Mouse (Mus musculus) hindbrain, embryonic 13.5 days (tissue): ENCODE measurements at regions not wholly inside any gene's neighbourhood (a gene's known extent, or its start where the extent isn't known, plus 50 kb on each side); places are given as distances from the start of the nearest gene placed in this dataset.

ENCODE experiments used
- ATAC-seq: fragments of 200-750 bp; cut with Nextera tagmentation; 2 replicates; pipeline ENCODE4 v1.8.0; 2017; ENCODE audit warnings: moderate TSS enrichment; ENCODE audit not compliant: low FRiP score
- H3K27ac ChIP-seq: fragments of 300-500 bp; sonication (generic); 2 replicates; pipeline ENCODE4 v1.5.1; 2015; ENCODE audit warnings: inconsistent platforms, mild to moderate bottlenecking, moderate library complexity
- H3K27me3 ChIP-seq: fragments of 300-500 bp; sonication (generic); 2 replicates; pipeline ENCODE4 v1.6.1; 2015; ENCODE audit warnings: mild to moderate bottlenecking, inconsistent platforms
- H3K36me3 ChIP-seq: fragments of 300-500 bp; sonication (generic); 2 replicates; pipeline ENCODE4 v1.6.1; 2015; ENCODE audit warnings: mild to moderate bottlenecking, inconsistent platforms
- H3K4me1 ChIP-seq: fragments of 300-500 bp; sonication (generic); replicated peaks from 2 replicates; pipeline ENCODE4 v1.6.1; 2015; ENCODE audit warnings: inconsistent platforms
- H3K4me2 ChIP-seq: fragments of 300-500 bp; sonication (generic); 2 replicates; pipeline ENCODE4 v1.6.1; 2015; ENCODE audit warnings: inconsistent platforms, mild to moderate bottlenecking, moderate library complexity
- H3K4me3 ChIP-seq: fragments of 300-500 bp; sonication (generic); 2 replicates; pipeline ENCODE4 v1.5.1; 2015; ENCODE audit warnings: mild to moderate bottlenecking, inconsistent platforms
- H3K9ac ChIP-seq: fragments of 300-500 bp; sonication (generic); 2 replicates; pipeline ENCODE4 v1.6.1; 2015; ENCODE audit warnings: mild to moderate bottlenecking, inconsistent platforms
- H3K9me3 ChIP-seq: fragments of 300-500 bp; sonication (generic); 2 replicates; pipeline ENCODE4 v1.6.1; 2016; ENCODE audit warnings: inconsistent platforms
- WGBS: fragments of 180-500 bp; shearing (Covaris S2); methylation state at CpG from one replicate; pipeline ENCODE4 v1.1.7; 2015; 5-methylcytosine and 5-hydroxymethylcytosine counted together

DNA sequence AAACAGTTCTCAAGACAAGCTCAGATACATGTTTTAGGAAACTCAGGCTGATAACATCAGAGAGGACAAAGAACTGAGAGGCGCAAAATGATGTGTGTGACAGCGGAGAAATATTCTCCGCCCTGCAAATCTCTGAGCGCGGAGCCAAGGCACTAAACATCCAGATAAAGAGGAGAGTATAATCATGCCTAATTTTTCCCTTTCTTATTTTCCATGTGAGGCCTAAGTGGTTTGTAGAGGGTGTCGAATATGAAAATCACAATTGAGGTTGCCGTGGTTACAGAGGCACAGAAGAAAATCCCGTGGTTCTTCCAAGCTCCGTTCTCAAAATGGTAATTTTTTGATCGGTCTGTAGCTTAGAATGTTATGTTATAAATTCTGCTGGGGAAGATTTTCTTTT lies 272.6 kb upstream of the Syt1 start:
- Histone ChIP-seq H3K4me3 (no peak overlapping the region), H3K36me3 (no peaks in the 10 kb centered on the region)
- ATAC-seq: no peak

DNA sequence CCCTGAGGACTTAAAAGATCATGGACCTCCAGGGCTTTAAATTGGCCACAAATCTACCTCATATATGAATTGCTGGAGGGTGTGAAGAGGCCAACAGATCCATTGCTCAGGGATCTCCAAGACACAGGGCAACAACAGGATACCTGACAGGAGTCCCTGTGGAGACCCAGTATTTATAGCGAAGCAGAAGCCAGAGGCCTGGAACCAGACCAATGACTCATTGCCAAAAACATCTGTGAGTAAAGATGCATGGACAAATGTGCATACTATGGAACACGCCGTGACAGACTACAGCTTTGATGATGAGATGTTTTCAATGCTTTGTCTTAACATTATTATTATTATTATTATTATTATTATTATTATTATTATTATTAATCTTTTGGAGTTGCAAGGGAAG lies 239.0 kb upstream of the Syt1 start:
- WGBS: 87% methylated on average over 3 of the region's 3 CpGs
- no peak overlapping the region for H3K9ac ChIP-seq
- H3K4me1 ChIP-seq: no peaks in the 10 kb centered on the region
- H3K36me3 ChIP-seq: no peaks in the 10 kb centered on the region
- H3K4me3 ChIP-seq: no peak overlapping the region
- no peak overlapping the region for H3K27ac ChIP-seq
- no peaks in the 10 kb centered on the region for H3K9me3 ChIP-seq
- no peaks in the 10 kb centered on the region for H3K27me3 ChIP-seq
- no peak for ATAC-seq
- no peak overlapping the region for H3K4me2 ChIP-seq

More for the DNA sequence above, 272.6 kb upstream of the Syt1 start:
- H3K9ac ChIP-seq: no peak overlapping the region
- H3K27me3 ChIP-seq: no peaks in the 10 kb centered on the region
- 82% methylated on average over 10 of the region's 10 CpGs for WGBS
- no peaks in the 10 kb centered on the region for H3K4me1 ChIP-seq
- H3K27ac ChIP-seq: no peak overlapping the region
- H3K4me2 ChIP-seq: no peak overlapping the region
- H3K9me3 ChIP-seq: 0 out of 2 replicates have a peak, but pooled peaks cover 3% of the 10 kb centered on the region

DNA sequence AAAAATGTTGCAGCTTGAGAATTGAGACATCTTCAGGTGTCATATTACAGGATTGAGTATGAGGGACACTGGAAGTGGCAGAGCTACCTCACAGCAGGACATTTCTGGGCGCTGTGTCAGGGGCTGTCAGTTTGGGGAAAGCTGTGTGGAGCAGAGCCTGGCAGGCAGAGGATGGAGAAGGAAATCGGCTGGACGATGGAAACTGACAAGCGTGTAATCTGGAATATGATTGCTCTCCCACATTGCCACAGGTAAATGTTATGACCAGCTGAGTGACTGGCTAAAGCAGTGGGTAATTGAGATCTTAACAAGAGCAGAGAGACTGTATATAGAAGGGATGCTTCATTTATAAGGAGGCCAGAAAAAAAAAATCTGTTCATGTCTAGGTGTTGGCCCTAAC lies 235.5 kb upstream of the Syt1 start:
- H3K9me3 ChIP-seq: no peaks in the 10 kb centered on the region
- peak; percentile 74; the same call in 1 of the 2 replicates for ATAC-seq
- H3K4me1 ChIP-seq: no peaks in the 10 kb centered on the region
- H3K4me2 ChIP-seq: no peak overlapping the region
- H3K27ac ChIP-seq: no peak overlapping the region
- H3K27me3 ChIP-seq: no peaks in the 10 kb centered on the region
- H3K36me3 ChIP-seq: no peaks in the 10 kb centered on the region
- H3K9ac ChIP-seq: no peak overlapping the region
- no peak overlapping the region for H3K4me3 ChIP-seq
- 39% methylated on average over 4 of the region's 4 CpGs for WGBS

DNA sequence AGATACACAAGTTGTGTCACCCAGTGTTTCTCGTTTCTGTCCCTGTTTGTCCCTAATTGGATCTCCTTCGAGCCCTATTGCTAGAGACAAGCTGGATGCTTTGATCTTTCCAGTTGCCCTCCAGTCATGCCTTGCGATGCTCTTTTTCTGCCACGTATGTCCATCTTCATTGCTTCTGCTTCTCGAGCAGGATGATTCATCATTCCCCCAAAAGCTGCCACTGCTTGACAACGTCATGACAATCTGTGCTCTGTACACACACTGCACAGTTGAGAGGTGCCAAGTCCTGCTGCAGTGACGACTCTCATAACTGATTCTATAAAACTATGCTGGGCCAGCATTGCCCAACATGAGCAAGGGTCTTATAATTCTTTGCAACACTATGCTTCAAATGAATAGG lies 226.2 kb upstream of the Syt1 start:
- WGBS: 75% methylated on average over 7 of the region's 7 CpGs
- no peaks in the 10 kb centered on the region for H3K4me1 ChIP-seq
- H3K27me3 ChIP-seq: no peaks in the 10 kb centered on the region
- no peak overlapping the region for H3K4me3 ChIP-seq
- H3K36me3 ChIP-seq: no peaks in the 10 kb centered on the region
- ATAC-seq: no peak
- no peak overlapping the region for H3K9ac ChIP-seq
- H3K4me2 ChIP-seq: no peak overlapping the region
- H3K9me3 ChIP-seq: no peaks in the 10 kb centered on the region
- H3K27ac ChIP-seq: no peak overlapping the region

DNA sequence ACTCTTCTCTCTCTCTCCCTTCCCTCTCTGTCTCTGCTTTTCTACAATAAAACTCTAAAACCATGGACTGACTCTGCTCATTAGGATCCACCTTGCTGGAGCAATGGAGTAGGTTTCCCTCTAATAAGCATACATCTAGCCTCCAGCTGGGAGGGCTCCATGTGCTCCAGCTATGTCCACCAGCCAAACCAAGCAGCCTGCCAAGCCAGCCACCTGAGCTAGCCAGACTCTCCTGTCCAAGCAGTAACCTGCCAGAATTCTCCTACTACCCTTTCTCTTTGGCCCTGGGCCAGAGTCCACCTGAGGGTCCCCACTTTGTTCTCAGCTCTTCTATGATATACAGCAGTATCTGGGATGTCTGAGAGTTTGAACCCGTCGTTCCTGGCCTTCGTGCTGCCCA lies 216.2 kb upstream of the Syt1 start:
- 94% methylated on average over 3 of the region's 3 CpGs for WGBS
- Histone ChIP-seq H3K9me3 (no peaks in the 10 kb centered on the region), H3K36me3 (no peaks in the 10 kb centered on the region), H3K4me3 (no peak overlapping the region), H3K4me1 (no peaks in the 10 kb centered on the region), H3K9ac (no peak overlapping the region), H3K27me3 (no peaks in the 10 kb centered on the region), H3K4me2 (no peak overlapping the region), H3K27ac (no peak overlapping the region)
- no peak for ATAC-seq

DNA sequence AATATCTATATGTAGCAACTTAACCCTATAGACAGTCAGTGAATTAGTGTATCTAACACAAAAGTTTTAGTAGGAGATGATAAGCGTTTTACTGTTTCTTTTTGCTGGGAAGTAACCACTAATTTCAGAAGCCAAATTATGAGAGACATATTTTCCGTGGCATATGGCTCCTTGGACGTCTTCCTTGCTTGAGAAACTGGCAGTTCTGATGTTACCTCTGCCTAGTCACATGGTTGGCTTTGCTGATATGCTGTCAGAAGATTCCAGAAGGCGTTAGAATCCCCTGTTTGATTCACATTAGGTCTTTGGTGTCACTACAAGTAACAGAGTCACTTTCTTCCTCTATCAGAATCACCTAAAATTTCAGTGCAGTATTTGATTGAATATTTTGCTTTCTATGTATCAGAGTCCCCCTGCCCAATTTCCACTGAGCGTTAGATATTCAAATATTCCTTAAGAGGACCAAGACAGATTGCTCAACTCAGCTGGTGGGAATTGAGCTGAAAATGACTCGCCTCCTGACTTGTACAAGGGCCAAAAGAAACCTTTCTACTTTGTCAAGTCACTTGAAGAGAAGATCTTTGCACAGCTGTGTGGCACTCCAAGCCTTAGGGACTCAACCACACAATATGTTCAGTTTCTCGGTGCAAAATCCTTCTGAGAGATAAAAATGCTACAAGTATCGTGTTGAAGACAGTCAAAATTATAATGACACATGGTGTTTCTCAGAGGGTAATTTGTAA lies 178.2 kb upstream of the Syt1 start:
- H3K27ac ChIP-seq: no peak overlapping the region
- 77% methylated on average over 8 of the region's 8 CpGs for WGBS
- no peaks in the 10 kb centered on the region for H3K4me1 ChIP-seq
- no peaks in the 10 kb centered on the region for H3K9me3 ChIP-seq
- no peak overlapping the region for H3K4me3 ChIP-seq
- ATAC-seq: no peak
- no peak overlapping the region for H3K4me2 ChIP-seq
- H3K9ac ChIP-seq: no peak overlapping the region
- no peaks in the 10 kb centered on the region for H3K36me3 ChIP-seq
- H3K27me3 ChIP-seq: no peaks in the 10 kb centered on the region

DNA sequence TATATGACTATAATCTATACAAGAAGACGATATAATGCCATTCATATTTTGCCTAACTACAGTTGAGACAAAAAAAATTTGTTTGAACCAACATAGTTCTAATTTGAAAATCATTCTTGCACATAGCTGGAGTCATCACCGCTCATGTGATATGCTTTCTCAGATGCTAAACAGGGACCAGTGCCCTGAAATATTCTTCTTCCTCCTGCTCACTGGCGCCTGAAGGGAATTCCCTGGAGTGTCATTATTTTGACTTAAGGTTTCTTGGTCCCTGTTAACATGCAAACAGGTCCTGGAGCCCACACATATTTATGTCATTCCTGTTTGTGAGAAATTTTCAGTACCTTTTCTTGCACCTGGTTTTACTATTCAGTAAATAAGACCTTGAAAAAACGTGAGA lies 177.5 kb upstream of the Syt1 start:
- Histone ChIP-seq H3K27ac (no peak overlapping the region), H3K36me3 (no peaks in the 10 kb centered on the region), H3K4me1 (no peaks in the 10 kb centered on the region), H3K9ac (no peak overlapping the region), H3K4me2 (no peak overlapping the region), H3K4me3 (no peak overlapping the region), H3K27me3 (no peaks in the 10 kb centered on the region), H3K9me3 (no peaks in the 10 kb centered on the region)
- ATAC-seq: no peak
- 77% methylated on average over 4 of the region's 4 CpGs for whole genome bisulfite sequencing

DNA sequence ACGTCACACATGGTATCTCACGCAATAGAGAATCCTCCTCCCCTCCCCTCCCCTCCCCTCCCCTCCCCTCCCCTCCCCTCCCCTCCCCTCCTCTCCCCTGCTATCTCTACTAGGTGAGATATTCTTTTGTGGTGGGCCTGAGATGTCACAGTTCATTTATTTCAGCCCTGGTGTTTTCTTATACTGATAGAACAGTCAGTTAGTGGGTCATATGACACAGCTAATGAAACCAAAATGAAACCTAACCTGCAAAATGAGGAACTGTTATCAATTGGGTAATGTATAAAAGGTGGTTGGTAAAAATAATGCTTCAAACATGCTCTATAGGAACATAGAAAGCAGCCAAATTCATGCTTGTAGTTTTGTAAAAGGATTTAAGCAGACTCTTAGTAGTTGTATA lies 174.5 kb upstream of the Syt1 start:
- Histone ChIP-seq H3K4me1 (no peaks in the 10 kb centered on the region), H3K36me3 (no peaks in the 10 kb centered on the region), H3K9me3 (no peaks in the 10 kb centered on the region), H3K27ac (no peak overlapping the region), H3K9ac (no peak overlapping the region), H3K4me2 (no peak overlapping the region), H3K27me3 (no peaks in the 10 kb centered on the region), H3K4me3 (no peak overlapping the region)
- WGBS: 61% methylated on average over 2 of the region's 2 CpGs
- no peak for ATAC-seq

DNA sequence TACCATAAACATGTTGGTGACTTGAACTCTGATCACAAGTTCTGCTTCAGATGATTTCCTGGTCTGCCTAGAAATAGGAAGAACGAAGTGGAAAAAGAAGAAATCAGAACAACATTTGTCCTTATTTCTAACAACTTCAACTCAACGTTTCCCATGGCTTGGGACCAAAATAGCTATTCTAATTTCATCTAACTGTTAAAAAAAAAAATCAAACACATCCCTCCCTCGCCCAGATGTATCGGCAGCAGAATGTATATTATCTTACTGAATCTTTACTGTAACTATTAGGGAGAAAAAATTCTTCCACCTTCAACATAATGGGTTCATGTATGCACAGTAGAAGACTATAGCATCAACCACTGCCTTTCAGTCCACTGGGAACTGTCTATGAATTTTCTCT lies 169.7 kb upstream of the Syt1 start:
- WGBS: 87% methylated on average over 4 of the region's 4 CpGs
- Histone ChIP-seq H3K9me3 (no peaks in the 10 kb centered on the region), H3K36me3 (no peaks in the 10 kb centered on the region), H3K9ac (no peak overlapping the region), H3K4me2 (no peak overlapping the region), H3K27ac (no peak overlapping the region), H3K4me1 (no peaks in the 10 kb centered on the region), H3K27me3 (no peaks in the 10 kb centered on the region), H3K4me3 (no peak overlapping the region)
- no peak for ATAC-seq

DNA sequence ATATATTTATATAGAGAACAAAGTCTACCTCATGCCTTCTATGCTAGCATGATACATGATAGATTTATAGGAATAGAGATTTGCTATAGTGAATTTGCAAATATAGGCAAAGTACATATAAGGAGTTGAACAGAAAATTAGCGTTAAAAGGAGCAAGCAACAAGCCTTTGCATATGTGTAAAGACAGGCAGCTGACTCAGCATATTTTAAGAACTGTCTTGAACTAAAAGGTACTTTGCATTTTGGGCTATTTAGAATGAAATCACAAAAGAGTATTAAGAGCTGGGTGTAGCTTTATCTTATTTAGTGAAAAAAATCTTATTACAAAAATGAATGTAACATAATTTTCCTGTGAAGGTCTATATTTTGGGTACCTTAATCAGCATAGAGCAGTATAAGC lies 149.9 kb upstream of the Syt1 start:
- Histone ChIP-seq H3K4me3 (no peak overlapping the region), H3K27me3 (no peaks in the 10 kb centered on the region), H3K4me1 (no peaks in the 10 kb centered on the region), H3K4me2 (no peak overlapping the region), H3K9ac (no peak overlapping the region), H3K27ac (no peak overlapping the region), H3K9me3 (no peaks in the 10 kb centered on the region), H3K36me3 (no peaks in the 10 kb centered on the region)
- no peak for ATAC-seq
- WGBS: 96% methylated on average over 1 of the region's 1 CpGs

DNA sequence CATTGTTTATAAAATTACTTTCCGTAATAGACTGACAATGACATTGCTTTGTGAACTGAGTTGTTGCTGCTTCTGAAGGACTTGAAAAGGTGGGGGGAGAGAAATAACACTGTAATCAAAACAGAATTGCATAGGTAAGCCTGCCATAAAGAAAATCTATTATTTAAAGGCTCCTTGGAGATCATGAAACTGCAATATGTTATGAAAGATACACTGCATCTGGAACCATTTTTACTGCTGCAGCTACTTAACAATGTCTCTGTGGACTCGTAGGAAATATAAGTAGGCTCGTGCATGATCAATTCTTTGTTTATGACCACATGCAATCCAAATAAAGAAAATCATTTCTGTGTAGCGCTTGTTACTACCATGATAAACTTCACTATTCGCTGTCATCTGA lies 145.0 kb upstream of the Syt1 start:
- H3K9ac ChIP-seq: no peak overlapping the region
- no peaks in the 10 kb centered on the region for H3K36me3 ChIP-seq
- no peaks in the 10 kb centered on the region for H3K9me3 ChIP-seq
- WGBS: 85% methylated on average over 5 of the region's 5 CpGs
- no peaks in the 10 kb centered on the region for H3K4me1 ChIP-seq
- H3K4me3 ChIP-seq: no peak overlapping the region
- ATAC-seq: no peak
- no peak overlapping the region for H3K27ac ChIP-seq
- no peaks in the 10 kb centered on the region for H3K27me3 ChIP-seq
- H3K4me2 ChIP-seq: no peak overlapping the region

DNA sequence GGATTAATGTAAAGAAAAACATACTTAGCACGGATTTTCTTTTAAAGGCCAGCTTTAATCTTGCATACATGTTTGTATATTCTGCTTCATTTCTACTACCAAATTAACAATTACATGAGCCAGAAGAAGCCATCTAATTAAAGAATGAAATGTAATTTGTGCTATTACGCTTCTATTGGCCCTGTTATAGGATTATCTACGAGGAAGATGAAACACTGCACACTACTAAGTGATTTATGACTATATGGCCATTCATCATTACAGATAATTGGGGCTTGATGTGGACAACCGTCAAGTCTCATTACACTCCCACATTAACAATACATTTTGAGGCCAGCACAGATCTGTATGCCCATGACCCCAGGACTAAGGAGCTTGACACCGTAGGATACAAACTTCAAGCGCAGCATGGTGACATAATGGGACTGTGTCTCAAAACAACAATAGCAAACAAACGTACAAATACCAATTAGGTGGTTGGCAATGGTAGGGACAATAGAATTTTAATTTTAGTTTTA lies 129.7 kb upstream of the Syt1 start:
- H3K9me3 ChIP-seq: no peaks in the 10 kb centered on the region
- ATAC-seq: no peak
- no peaks in the 10 kb centered on the region for H3K36me3 ChIP-seq
- no peaks in the 10 kb centered on the region for H3K4me1 ChIP-seq
- H3K27me3 ChIP-seq: no peaks in the 10 kb centered on the region
- WGBS: 69% methylated on average over 7 of the region's 7 CpGs
- no peak overlapping the region for H3K9ac ChIP-seq
- H3K27ac ChIP-seq: no peak overlapping the region
- no peak overlapping the region for H3K4me3 ChIP-seq
- no peak overlapping the region for H3K4me2 ChIP-seq
